Mouse (Mus musculus) stomach, postnatal 0 days (tissue): ENCODE measurements around the gene Ccdc36.

ENCODE experiments used
- CTCF ChIP-seq: IDR thresholded peaks from 2 replicates; pipeline ENCODE4 v1.5.1; 2016; ENCODE audit warnings: antibody characterized with exemption, low read depth, mild to moderate bottlenecking, moderate library complexity
- EP300 ChIP-seq: optimal IDR thresholded peaks from 2 replicates; pipeline ENCODE3; 2016; ENCODE audit warnings: antibody characterized with exemption

- TF ChIP-seq CTCF (no peak), EP300 (no peak)
Observed at GRCm38 (mm10) chr9:108466219-108466618, 37.9 kb upstream of the Ccdc36 start.
